Mouse (Mus musculus) adrenal gland, adult 18-20 months (tissue): Measurements from ENCODE around the gene Gm826. TPM values are rescaled to one million over a fixed set of nuclear protein-coding genes. Genes with fewer than 3 reads are reported as not detected.

ENCODE experiments used
- DNase-seq, 2 experiments: peaks; one replicate each; pipeline ENCODE4 v3.0.0; 2021 to 2022; ENCODE audit warnings: low spot score in 2 of 2
- total RNA-seq, 2 experiments: library from RNA; stranded (reverse); gene quantifications; 1 replicate in 1 of 2; 2 replicates in 1 of 2; pipeline ENCODE4 v1.2.3; 2021

Gene Gm826
- total RNA-seq, 2 experiments from 2014 or later: 1.1 to 1.3 TPM

- no peak for DNase-seq
Measured at GRCm38 (mm10) chr2:160298586-160298985, 35.4 kb downstream of the Gm826 start.

GRCm38 (mm10) chr2:160288538-160289151 lies 45.3 kb downstream of the Gm826 start:
- no peak for DNase-seq

GRCm38 (mm10) chr2:160275959-160276657 lies 57.9 kb downstream of the Gm826 start:
- no peak for DNase-seq

DNA sequence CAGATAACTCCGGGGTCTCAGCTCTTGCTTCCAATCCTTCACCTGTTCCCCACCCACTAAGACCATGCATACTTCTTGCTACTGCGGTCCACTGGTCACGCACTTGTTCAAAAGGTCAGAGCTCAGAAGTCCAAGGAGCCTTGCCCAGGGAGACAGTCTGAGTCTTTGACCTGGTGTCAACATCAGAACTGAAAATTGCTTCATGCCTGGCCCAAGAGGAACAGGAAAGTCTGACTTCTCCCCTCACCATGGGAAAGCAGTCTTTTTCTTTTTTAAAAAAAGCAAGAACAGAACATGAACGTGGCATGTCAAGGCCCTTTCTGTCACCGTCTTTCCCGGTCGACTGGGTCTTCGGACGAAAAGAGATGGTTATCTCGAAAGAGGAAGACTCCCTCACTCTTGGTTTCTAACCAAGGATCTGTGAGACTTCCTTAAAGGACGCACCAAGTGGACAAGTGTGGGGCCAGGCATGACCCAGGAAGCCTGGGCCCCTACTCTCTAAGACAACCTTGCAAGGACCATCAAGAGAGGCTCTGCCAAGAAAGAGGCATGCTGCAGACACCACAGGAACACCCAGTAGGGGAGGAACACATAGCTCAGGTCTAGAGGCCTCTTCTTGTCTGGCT lies 66.0 kb downstream of the Gm826 start:
- no peak for DNase-seq

- DNase-seq: no peak
Measured at GRCm38 (mm10) chr2:160263861-160264260, 70.1 kb downstream of the Gm826 start.

DNA sequence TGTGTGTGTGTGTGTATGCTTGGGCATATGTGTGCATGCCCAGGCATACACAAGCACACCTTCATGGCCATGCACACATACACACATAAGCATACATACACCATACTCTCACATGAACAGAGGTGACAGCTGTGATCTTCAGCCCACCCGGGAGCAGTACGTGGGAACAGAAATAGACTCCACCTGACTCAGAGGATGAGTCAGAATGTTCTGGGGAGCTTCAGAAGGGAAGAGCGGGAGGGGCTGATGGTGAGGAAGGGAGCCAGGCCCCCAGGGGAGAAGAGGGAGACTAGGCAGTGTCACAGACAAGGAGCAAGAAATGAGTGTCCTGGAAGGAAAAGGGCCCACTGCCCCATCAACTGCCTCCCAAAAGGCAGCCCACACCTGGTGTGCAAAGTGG lies 72.4 kb downstream of the Gm826 start:
- no peak for DNase-seq

Other genes with a start within 250 kb of the Gm826 start
- 10 to 100 TPM; 17.9 to 19.8 TPM for gene Mafb, start 32.9 kb upstream of the Gm826 start, total RNA-seq